Mouse (Mus musculus) testis, adult 2 months (tissue): ENCODE results near the gene Tatdn2. TPM values are rescaled to one million over a fixed set of nuclear protein-coding genes. Genes with fewer than 3 reads are reported as not detected.

ENCODE experiments used
- H3K27ac ChIP-seq: fragments of 200-500 bp; 2 replicates; pipeline ENCODE4 v1.5.1; 2012; ENCODE audit warnings: low read depth, low read length; ENCODE audit not compliant: control insufficient read depth, insufficient read depth
- H3K27me3 ChIP-seq: fragments of 200-500 bp; 2 replicates; pipeline ENCODE4 v1.6.1; 2012; ENCODE audit warnings: mild to moderate bottlenecking, low read length, moderate library complexity; ENCODE audit not compliant: control insufficient read depth, insufficient read depth
- H3K36me3 ChIP-seq: fragments of 200-500 bp; 2 replicates; pipeline ENCODE4 v1.6.1; 2012; ENCODE audit warnings: mild to moderate bottlenecking, low read length; ENCODE audit not compliant: control insufficient read depth, insufficient read depth
- H3K4me1 ChIP-seq: fragments of 200-500 bp; 2 replicates; pipeline ENCODE4 v1.6.1; 2012; ENCODE audit warnings: low read length; ENCODE audit not compliant: control insufficient read depth, insufficient read depth
- H3K4me3 ChIP-seq: fragments of 200-500 bp; 2 replicates; pipeline ENCODE4 v1.5.1; 2012; ENCODE audit warnings: low read depth, mild to moderate bottlenecking, low read length, moderate library complexity, mixed read lengths; ENCODE audit not compliant: control insufficient read depth
- CTCF ChIP-seq: fragments of 200-500 bp; IDR thresholded peaks from 2 replicates; pipeline ENCODE4 v1.5.1; 2012; ENCODE audit warnings: low read depth, mild to moderate bottlenecking, inconsistent platforms, low read length, moderate library complexity; ENCODE audit not compliant: control insufficient read depth, insufficient read depth, insufficient replicate concordance
- POLR2A ChIP-seq: fragments of 200-500 bp; IDR thresholded peaks from 2 replicates; pipeline ENCODE4 v1.6.1; 2012; ENCODE audit warnings: low read depth, mild to moderate bottlenecking, inconsistent platforms, low read length, moderate library complexity; ENCODE audit not compliant: control insufficient read depth
- polyA plus RNA-seq: library from polyadenylated mRNA; depleted of rRNA; stranded (reverse); fragments of >200 nt; gene quantifications from 2 replicates; pipeline ENCODE4 v1.2.3, GENCODE M21; 2012

Gene Tatdn2
- polyA plus RNA-seq, 1 experiment, result 14.2 TPM

DNA sequence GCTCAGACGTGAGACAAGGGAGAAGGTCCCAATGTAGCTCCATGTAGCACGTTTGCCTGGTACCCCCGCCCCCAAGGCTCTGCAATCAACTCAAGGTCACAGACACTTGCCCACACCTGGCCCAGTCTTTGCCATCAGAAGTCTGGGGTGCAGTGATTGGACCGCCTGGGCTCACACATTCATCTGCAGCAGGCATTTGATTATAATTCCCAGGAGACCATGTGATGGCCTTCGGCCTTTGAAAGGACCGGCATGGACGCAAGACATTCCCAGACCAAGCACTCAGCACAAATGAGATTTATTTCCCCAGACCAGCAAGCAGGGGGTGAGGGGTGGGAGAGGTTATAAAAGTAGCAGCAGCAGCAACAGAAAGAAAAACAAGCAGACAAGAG, 6.8 kb upstream of the Tatdn2 start:
- Histone ChIP-seq H3K27ac (peak overlapping the region; percentile 63), H3K27me3 (no peaks in the 10 kb centered on the region), H3K36me3 (no peaks in the 10 kb centered on the region), H3K4me3 (no peak overlapping the region), H3K4me1 (peaks cover 10% of the 10 kb centered on the region)
- no peak for TF ChIP-seq CTCF
- no peak for TF ChIP-seq POLR2A

DNA sequence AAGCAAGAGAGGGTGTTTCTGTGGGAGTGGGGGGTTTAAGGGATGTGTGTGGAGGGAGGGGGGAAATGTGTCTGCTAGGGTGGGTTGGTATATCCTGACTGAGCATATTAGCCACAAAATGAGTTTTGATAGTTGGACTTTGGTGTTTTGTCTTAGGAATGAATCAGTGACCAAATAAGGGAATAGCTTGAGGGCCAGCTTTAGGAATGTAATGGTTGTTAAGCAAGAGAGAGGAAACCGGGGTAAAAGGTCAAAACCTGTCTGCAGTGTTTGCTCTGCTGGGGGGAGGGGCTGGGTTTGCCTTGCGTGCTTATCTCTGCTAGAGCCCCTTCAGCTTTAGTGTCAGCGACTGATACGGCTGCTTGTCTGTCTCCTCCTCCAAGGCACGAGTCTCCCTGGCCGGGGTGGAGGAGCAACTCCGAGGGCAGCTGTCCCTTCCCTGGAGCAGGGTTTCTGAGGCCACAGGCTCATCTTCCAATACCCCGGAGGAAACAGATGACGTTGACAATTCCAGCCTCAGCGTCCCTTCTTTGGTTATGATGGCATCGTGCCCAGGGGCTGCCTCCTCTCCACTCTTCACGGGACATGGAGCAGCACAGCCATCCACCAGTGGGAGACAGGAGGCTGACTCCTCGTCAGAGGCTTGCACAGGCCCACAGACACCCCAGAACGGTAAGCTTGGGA, 6.3 kb upstream of the Tatdn2 start:
- H3K27ac ChIP-seq, result peak overlapping the region; percentile 51
- no peaks in the 10 kb centered on the region for H3K27me3 ChIP-seq
- TF ChIP-seq POLR2A, result no peak
- TF ChIP-seq CTCF, result no peak
- H3K36me3 ChIP-seq, result no peaks in the 10 kb centered on the region
- no peak overlapping the region; the same call in 1 of the 2 replicates for H3K4me3 ChIP-seq
- H3K4me1 ChIP-seq, result peaks cover 10% of the 10 kb centered on the region

DNA sequence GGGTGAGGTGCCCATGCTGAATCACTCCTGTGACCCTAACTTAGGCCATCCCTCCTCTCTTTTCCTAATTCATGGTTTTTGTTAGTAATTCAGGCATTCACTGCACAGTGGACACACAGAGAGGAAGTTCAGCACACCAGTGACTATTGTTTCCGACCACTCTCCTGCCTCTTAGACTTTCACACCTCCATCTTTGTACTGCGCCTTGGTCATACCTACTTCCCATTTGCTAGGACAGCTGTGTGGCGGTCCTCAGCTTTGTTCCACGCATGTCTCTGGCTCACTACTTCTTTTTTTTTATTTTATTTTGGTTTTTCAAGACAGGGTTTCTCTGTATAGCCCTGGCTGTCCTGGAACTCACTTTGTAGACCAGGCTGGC, 5.8 kb upstream of the Tatdn2 start:
- Histone ChIP-seq H3K4me1 (peaks cover 13% of the 10 kb centered on the region), H3K27ac (peak overlapping the region; percentile 51), H3K36me3 (no peaks in the 10 kb centered on the region), H3K4me3 (no peak overlapping the region; the same call in 1 of the 2 replicates), H3K27me3 (no peaks in the 10 kb centered on the region)
- no peak for TF ChIP-seq CTCF
- no peak for TF ChIP-seq POLR2A

DNA sequence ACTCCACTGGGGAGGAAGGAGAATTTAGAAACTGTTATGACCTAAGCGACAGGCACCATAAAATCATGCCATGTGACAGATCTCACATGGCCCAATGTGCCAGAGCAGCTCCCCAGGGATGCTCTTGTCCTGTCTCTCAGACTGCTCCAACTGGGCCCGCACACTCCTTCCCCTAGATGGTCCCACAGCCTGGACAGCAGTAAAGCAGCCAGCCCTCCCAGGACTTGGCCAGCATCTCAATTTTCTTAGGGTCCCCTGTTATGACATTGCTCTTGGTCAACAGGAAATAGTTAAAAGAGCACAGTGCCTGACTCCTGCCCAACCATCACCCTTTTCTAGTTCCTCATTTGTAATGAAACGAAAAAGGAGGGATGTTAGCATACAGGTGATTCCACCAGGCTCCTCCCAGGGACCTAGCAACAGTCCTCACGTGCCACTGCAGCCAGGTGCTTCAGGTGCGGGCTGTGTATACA, 4.2 kb upstream of the Tatdn2 start:
- no peak overlapping the region for H3K27ac ChIP-seq
- H3K4me1 ChIP-seq, result peaks cover 18% of the 10 kb centered on the region
- no peak overlapping the region for H3K4me3 ChIP-seq
- H3K36me3 ChIP-seq, result no peaks in the 10 kb centered on the region
- no peak for TF ChIP-seq POLR2A
- no peak for TF ChIP-seq CTCF
- no peaks in the 10 kb centered on the region for H3K27me3 ChIP-seq

DNA sequence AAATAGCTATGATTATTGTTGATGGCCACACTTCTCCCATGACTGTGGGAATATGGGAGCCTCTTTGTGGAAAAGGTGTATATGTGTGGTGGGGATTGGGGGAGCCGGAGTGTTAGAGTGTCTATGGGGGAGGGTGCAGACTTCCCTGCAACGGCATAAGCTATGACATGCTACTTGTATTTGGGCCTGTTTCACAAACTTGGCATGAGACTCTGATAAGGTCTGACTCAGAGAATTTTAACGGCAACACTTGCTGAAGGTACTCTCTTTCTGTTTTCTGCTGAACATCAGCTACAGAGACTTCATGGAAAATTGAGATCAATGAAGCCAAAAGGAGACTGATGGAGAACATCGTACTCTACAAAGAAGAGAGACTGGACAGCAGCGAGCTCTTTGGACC, 3.5 kb upstream of the Tatdn2 start:
- Histone ChIP-seq H3K27me3 (no peaks in the 10 kb centered on the region), H3K36me3 (no peaks in the 10 kb centered on the region), H3K4me1 (peaks cover 23% of the 10 kb centered on the region), H3K27ac (no peak overlapping the region), H3K4me3 (no peak overlapping the region)
- TF ChIP-seq CTCF (no peak), POLR2A (no peak)

DNA sequence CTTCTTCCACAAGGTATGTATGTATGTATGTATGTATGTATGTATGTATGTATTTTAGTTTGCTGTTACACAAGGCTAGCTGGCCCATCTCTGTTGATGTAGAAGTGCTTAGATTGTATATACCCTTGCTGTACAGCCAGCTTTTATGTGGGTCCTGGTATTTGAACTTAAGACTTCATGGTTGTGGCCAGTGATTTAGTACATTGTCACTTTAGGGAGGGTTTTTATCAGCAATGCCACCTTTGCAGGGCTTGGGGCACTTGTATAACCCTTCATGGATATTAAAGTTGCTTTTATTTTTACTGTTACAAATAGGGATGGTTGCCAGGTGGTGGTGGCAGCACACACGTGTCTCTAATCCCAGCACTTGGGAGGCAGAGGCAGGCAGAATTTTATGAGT, 1.6 kb upstream of the Tatdn2 start:
- no peaks in the 10 kb centered on the region for H3K36me3 ChIP-seq
- H3K4me1 ChIP-seq, result peaks cover 19% of the 10 kb centered on the region
- H3K27ac ChIP-seq, result no peak overlapping the region
- TF ChIP-seq POLR2A (no peak), CTCF (no peak)
- H3K4me3 ChIP-seq, result no peak overlapping the region
- H3K27me3 ChIP-seq, result no peaks in the 10 kb centered on the region

DNA sequence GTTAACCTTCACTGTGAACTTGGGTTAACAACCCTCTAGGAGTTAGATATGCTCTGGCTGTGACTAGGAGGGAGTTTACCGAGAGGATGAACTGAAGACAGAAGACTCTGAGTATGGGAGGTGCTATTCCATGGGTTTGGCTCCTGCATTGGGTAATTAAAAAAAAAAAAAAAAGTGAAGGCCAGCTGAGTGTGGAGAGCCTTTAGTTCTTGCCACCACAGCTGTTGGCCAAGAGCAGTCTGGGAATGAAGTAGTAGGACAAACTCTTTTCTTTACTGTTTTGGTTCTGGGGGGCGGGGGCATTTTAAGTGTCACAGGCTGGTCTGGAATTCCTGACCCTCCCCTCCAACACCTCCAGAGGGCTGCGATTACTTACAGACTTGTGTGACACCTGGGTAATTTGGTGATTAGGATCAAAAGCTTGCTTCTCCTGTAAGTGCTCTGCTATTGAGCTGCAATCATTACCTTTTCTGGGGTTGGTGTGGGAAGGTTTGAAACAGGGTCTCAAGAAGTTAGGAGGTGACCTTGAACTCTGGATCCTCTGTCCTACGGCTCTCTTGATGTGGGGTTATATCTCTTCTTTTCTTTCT, 989 bp upstream of the Tatdn2 start:
- no peaks in the 10 kb centered on the region for H3K36me3 ChIP-seq
- H3K4me1 ChIP-seq, result peaks cover 15% of the 10 kb centered on the region
- H3K27me3 ChIP-seq, result no peaks in the 10 kb centered on the region
- H3K4me3 ChIP-seq, result peak overlapping the region; percentile 89; the same call in 1 of the 2 replicates
- TF ChIP-seq CTCF (no peak), POLR2A (no peak)
- peak overlapping the region; percentile 87 for H3K27ac ChIP-seq

DNA sequence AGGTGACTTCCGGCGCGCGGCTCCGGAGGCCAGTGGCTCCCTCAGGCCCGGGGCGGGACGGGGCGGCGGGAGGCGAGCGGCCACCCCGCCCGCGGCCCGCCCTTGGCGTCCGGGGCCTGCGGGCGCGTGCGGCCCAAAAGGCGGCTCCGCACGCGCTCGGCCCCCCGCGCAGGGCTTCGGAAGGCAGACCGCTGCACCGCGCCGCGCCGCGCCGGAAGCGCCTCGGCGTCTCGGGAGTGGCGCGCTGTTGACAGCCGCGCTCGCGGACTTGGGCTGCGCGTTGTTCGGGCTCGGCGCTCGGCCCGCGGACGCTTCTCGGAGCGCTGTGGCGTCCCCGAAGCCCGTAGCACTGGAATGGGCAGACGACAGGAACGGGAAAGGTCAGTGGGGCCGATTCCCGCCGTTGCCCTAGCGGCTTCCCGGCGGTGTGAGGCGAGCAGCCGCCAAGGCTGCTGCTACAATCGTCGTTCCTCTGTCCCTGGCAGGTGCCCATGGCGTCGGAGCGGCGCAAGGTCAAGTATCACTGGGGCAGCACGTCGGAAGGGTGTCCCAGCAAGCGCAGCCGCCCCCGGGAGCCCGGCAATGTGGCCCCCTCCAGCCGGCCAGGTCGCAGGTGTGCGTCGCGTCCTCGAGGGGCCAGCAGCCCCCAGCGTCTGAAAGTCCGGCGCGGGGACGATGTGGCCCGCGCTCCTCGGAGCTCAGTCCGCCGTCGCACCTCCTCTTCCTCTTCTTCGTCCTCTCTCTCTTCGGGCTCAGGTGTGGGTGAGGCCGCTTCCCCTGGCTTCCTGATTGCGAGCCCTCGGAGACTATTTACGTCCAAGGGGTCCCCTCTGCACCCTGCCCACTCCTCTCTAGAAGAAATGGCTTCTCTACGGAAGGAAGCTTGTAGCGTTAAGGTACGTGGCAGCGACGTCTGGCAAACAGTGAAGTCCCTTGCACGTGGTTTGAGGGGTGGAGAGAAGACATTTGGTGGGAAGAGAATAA, 664 bp downstream of the Tatdn2 start:
- peak overlapping the region; percentile 89 for H3K4me3 ChIP-seq
- H3K36me3 ChIP-seq, result peaks cover 2% of the 10 kb centered on the region; the same call in 1 of the 2 replicates
- peaks cover 13% of the 10 kb centered on the region for H3K4me1 ChIP-seq
- TF ChIP-seq POLR2A (no peak; the same call in 1 of the 2 replicates), CTCF (no peak)
- peak overlapping the region; percentile 97 for H3K27ac ChIP-seq
- no peaks in the 10 kb centered on the region for H3K27me3 ChIP-seq
